Mouse (Mus musculus) hindbrain, embryonic 14.5 days (tissue): ENCODE results near the gene 5330417C22Rik. TPM values are rescaled to one million over a fixed set of nuclear protein-coding genes. Genes with fewer than 3 reads are reported as not detected.
"Not testable (repeated sequence)": the region's sequence is repeated elsewhere in the genome, so short reads cannot be mapped to it uniquely, and the experiment has no call there.

Source experiments
- ATAC-seq: fragments of 200-750 bp; cut with Nextera tagmentation; 2 replicates; pipeline ENCODE4 v1.8.0; 2017; ENCODE audit warnings: moderate number of reproducible peaks, mild to moderate bottlenecking, moderate TSS enrichment, moderate library complexity; ENCODE audit not compliant: low FRiP score
- DNase-seq: peaks from one replicate; pipeline ENCODE4 v3.0.0-alpha.2; 2015; ENCODE audit warnings: low spot score
- H3K27ac ChIP-seq: fragments of 300-500 bp; sonication (generic); 2 replicates; pipeline ENCODE4 v1.5.1; 2014; ENCODE audit warnings: mild to moderate bottlenecking, moderate library complexity
- H3K27me3 ChIP-seq: fragments of 300-500 bp; sonication (generic); 2 replicates; pipeline ENCODE4 v1.6.1; 2014; ENCODE audit warnings: mild to moderate bottlenecking, low read length, mixed read lengths; ENCODE audit not compliant: control insufficient read depth, insufficient read depth
- H3K36me3 ChIP-seq: fragments of 300-500 bp; sonication (generic); replicated peaks from 2 replicates; pipeline ENCODE4 v1.6.1; 2014; ENCODE audit not compliant: control insufficient read depth, insufficient read depth
- H3K4me1 ChIP-seq: fragments of 300-500 bp; sonication (generic); replicated peaks from 2 replicates; pipeline ENCODE4 v1.6.1; 2014; ENCODE audit warnings: antibody characterized with exemption, low read length, mixed read lengths; ENCODE audit not compliant: control insufficient read depth, insufficient read depth
- H3K4me2 ChIP-seq: fragments of 300-500 bp; sonication (generic); replicated peaks from 2 replicates; pipeline ENCODE4 v1.6.1; 2014; ENCODE audit warnings: mild to moderate bottlenecking, moderate library complexity
- H3K4me3 ChIP-seq: fragments of 300-500 bp; sonication (generic); replicated peaks from 2 replicates; pipeline ENCODE4 v1.5.1; 2014; ENCODE audit warnings: mild to moderate bottlenecking, low read length
- H3K9ac ChIP-seq: fragments of 300-500 bp; sonication (generic); 2 replicates; pipeline ENCODE4 v1.6.1; 2014
- H3K9me3 ChIP-seq: fragments of 300-500 bp; sonication (generic); 2 replicates; pipeline ENCODE4 v1.6.1; 2016; ENCODE audit warnings: low read length; ENCODE audit not compliant: control insufficient read depth
- WGBS: fragments of 180-500 bp; shearing (Covaris S2); extraction: QIAGEN DNeasy Blood & Tissue Kit; methylation state at CpG from one replicate; pipeline ENCODE4 v1.1.7; 2014; 5-methylcytosine and 5-hydroxymethylcytosine counted together
- polyA plus RNA-seq: library from polyadenylated mRNA; unstranded; fragments of >200 nt; fragmentation: Nextera tagmentation; extraction: Ambion mirVana; gene quantifications from 2 replicates; pipeline ENCODE4 v1.2.1, GENCODE M21; 2014

The 5330417C22Rik gene
- polyA plus RNA-seq, 1 experiment from 2014 or later: 18.3 TPM

DNA sequence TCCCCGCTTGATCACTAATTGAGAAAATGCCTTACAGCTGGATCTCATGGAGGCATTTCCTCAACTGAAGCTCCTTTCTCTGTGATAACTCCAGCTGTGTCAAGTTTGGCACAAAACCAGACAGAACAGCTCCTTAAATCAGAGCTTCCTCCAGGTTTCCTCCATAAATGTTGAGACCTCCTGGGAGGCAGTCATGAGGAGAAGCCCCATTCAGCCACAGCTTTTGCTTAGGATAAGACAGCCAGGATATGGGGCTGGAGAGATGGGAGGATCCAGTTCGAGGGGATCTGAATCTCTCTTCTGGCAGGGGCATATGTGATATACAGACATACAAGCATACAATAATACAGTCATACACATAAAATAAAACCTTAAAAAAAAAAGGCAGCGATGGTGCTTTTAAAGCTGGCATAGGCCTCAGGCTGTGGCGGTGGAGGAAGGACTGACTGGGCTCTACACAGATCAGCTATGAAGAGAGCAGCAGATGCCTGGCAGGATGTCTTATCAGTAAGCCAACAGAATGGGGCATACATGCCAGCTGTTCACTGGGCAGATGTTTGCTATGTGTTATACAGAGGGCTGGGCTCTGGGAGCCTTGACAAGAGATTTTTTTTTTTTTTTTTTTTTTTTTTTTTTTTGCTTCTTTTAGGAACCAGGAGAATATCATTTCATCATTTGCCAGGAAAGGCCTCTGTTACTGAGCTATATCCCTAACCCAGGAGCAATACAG lies 27.4 kb downstream of the 5330417C22Rik start:
- peaks cover 16% of the 10 kb centered on the region for H3K4me1 ChIP-seq
- ATAC-seq (no peak), DNase-seq (no peak)
- H3K4me2 ChIP-seq: no peak overlapping the region
- no peaks in the 10 kb centered on the region for H3K36me3 ChIP-seq
- H3K9me3 ChIP-seq: no peaks in the 10 kb centered on the region
- WGBS: 78% methylated on average over 4 of the region's 4 CpGs
- H3K9ac ChIP-seq: no peak overlapping the region
- H3K27ac ChIP-seq: peak overlapping the region; percentile 6; the same call in 1 of the 2 replicates
- no peaks in the 10 kb centered on the region for H3K27me3 ChIP-seq
- no peak overlapping the region for H3K4me3 ChIP-seq

GRCm38 (mm10) chr3:108503908-108504307 lies 32.4 kb downstream of the 5330417C22Rik start:
- H3K4me2 ChIP-seq: no peak overlapping the region
- no peak overlapping the region for H3K27ac ChIP-seq
- H3K27me3 ChIP-seq: no peaks in the 10 kb centered on the region
- ATAC-seq (no peak), DNase-seq (no peak)
- H3K9me3 ChIP-seq: no peaks in the 10 kb centered on the region
- no peaks in the 10 kb centered on the region for H3K36me3 ChIP-seq
- WGBS: 91% methylated on average over 4 of the region's 4 CpGs
- no peak overlapping the region for H3K9ac ChIP-seq
- H3K4me3 ChIP-seq: no peak overlapping the region
- H3K4me1 ChIP-seq: no peaks in the 10 kb centered on the region

DNA sequence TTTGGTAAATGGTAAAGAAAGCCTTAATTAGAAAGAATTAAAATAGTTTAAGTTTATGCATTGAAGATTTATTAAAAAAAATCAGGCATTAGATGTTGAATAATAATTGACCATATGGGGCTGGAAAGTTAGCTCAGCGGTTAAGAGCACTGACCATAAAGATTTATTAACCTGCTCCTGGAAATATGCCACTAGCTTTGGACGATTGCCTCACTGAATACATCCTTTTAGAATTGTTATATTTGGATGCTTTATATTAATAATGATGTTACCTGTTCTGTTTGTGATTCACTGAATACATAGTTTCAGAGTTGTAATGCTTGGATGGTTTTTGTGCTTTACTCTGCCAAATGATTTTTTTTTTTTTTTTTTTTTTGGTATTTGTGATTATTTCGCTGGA lies 34.9 kb downstream of the 5330417C22Rik start:
- not testable (repeated sequence) for ATAC-seq

GRCm38 (mm10) chr3:108499826-108500225 lies 36.5 kb downstream of the 5330417C22Rik start:
- WGBS: 56% methylated on average over 8 of the region's 8 CpGs
- H3K27me3 ChIP-seq: no peaks in the 10 kb centered on the region
- ATAC-seq (no peak), DNase-seq (no peak)
- no peak overlapping the region for H3K27ac ChIP-seq
- H3K9ac ChIP-seq: no peak overlapping the region
- H3K4me1 ChIP-seq: peaks cover 13% of the 10 kb centered on the region
- no peak overlapping the region for H3K4me3 ChIP-seq
- no peaks in the 10 kb centered on the region for H3K9me3 ChIP-seq
- H3K4me2 ChIP-seq: no peak overlapping the region
- H3K36me3 ChIP-seq: no peaks in the 10 kb centered on the region

More for the DNA sequence above, 34.9 kb downstream of the 5330417C22Rik start:
- H3K9ac ChIP-seq, H3K4me2 ChIP-seq, H3K9me3 ChIP-seq, H3K27ac ChIP-seq, DNase-seq, H3K27me3 ChIP-seq, H3K4me3 ChIP-seq, H3K4me1 ChIP-seq, H3K36me3 ChIP-seq: not testable (repeated sequence)
- 79% methylated on average over 3 of the region's 3 CpGs for WGBS

GRCm38 (mm10) chr3:108497602-108498001 lies 38.7 kb downstream of the 5330417C22Rik start:
- Histone ChIP-seq H3K27me3 (no peaks in the 10 kb centered on the region), H3K4me2 (no peak overlapping the region), H3K9ac (no peak overlapping the region), H3K9me3 (no peaks in the 10 kb centered on the region), H3K27ac (no peak overlapping the region), H3K4me3 (no peak overlapping the region), H3K4me1 (peaks cover 16% of the 10 kb centered on the region), H3K36me3 (no peaks in the 10 kb centered on the region)
- 0 out of 2 replicates have a peak, but pooled peaks have one; percentile 18 for ATAC-seq
- whole genome bisulfite sequencing: 46% methylated on average over 9 of the region's 9 CpGs
- DNase-seq: no peak

- DNase-seq: peak; percentile 57
- Histone ChIP-seq H3K4me1 (peaks cover 16% of the 10 kb centered on the region), H3K27ac (peak overlapping the region; percentile 9; the same call in 1 of the 2 replicates), H3K4me2 (peak overlapping the region; percentile 21), H3K27me3 (no peaks in the 10 kb centered on the region), H3K36me3 (no peaks in the 10 kb centered on the region), H3K9me3 (no peaks in the 10 kb centered on the region), H3K9ac (no peak overlapping the region), H3K4me3 (no peak overlapping the region)
- 33% methylated on average over 4 of the region's 4 CpGs for WGBS
- peak; percentile 25; the same call in 1 of the 2 replicates for ATAC-seq
These were observed 40.9 kb downstream of the 5330417C22Rik start for GRCm38 (mm10) chr3:108495486-108495885.

- H3K4me2 ChIP-seq: no peak overlapping the region
- H3K9ac ChIP-seq: no peak overlapping the region
- H3K4me1 ChIP-seq: peaks cover 16% of the 10 kb centered on the region
- DNase-seq (no peak), ATAC-seq (no peak)
- 62% methylated on average over 9 of the region's 9 CpGs for WGBS
- H3K36me3 ChIP-seq: no peaks in the 10 kb centered on the region
- no peak overlapping the region for H3K27ac ChIP-seq
- H3K4me3 ChIP-seq: no peak overlapping the region
- no peaks in the 10 kb centered on the region for H3K27me3 ChIP-seq
- no peaks in the 10 kb centered on the region for H3K9me3 ChIP-seq
These were observed 41.4 kb downstream of the 5330417C22Rik start for GRCm38 (mm10) chr3:108494861-108495474.

DNA sequence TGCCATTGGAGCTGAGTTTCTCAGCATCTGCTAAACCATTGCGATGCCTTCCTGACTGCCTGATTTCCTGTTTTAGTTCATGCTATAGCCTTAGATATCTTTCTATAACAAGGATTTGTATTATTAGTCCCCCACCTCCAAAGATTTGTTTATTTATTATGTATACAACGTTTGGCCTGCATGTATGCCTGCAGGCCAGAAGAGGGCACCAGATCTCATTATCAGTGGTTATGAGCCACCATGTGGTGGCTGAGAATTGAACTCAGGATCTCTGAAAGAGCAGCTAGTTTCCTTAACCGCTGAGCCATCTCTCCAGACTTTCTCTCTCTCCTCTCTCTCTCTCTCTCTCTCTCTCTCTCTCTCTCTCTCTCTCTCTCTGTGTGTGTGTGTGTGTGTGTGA lies 46.4 kb downstream of the 5330417C22Rik start:
- Histone ChIP-seq H3K4me2 (no peak overlapping the region), H3K27ac (no peak overlapping the region), H3K27me3 (no peaks in the 10 kb centered on the region), H3K9me3 (no peaks in the 10 kb centered on the region), H3K36me3 (no peaks in the 10 kb centered on the region), H3K9ac (no peak overlapping the region), H3K4me3 (no peak overlapping the region), H3K4me1 (peaks cover 4% of the 10 kb centered on the region; the same call in 1 of the 2 replicates)
- 42% methylated on average over 3 of the region's 3 CpGs for WGBS
- no peak for ATAC-seq
- DNase-seq: no peak

DNA sequence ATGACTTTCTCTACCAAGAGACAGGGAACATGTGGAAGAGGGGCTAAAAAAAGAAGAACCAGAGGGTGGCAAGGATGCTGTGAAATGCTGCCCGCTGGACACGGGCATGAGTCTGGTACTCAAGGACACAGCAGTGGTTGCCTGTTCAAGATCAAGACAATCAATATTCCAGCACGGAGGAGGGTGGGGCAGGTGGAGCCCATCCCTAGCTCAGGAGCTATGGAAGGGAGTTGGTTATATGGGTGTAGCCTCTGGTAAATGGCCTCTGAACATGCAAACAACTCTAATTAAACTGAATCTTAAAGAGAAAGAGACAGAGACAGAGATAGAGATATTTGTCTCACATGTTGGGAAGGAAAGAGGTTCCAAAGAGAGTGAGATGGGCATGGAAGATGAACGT lies 51.6 kb downstream of the 5330417C22Rik start:
- Histone ChIP-seq H3K4me3 (no peak overlapping the region), H3K9ac (no peak overlapping the region)
- WGBS: 94% methylated on average over 4 of the region's 4 CpGs

More for the DNA sequence above, 51.6 kb downstream of the 5330417C22Rik start:
- Histone ChIP-seq H3K4me2 (no peak overlapping the region), H3K27me3 (no peaks in the 10 kb centered on the region), H3K4me1 (no peaks in the 10 kb centered on the region), H3K9me3 (no peaks in the 10 kb centered on the region), H3K27ac (no peak overlapping the region), H3K36me3 (no peaks in the 10 kb centered on the region)
- DNase-seq: no peak
- ATAC-seq: no peak
